Mouse (Mus musculus) right cerebral cortex, adult 2 months (tissue): ENCODE results near the gene Alg9.
"Not testable (repeated sequence)": the region's sequence is repeated elsewhere in the genome, so short reads cannot be mapped to it uniquely, and the experiment has no call there.

Experiments used
- DNase-seq, 2 experiments: peaks; one replicate each; pipeline ENCODE4 v3.0.0; 2021 to 2022; ENCODE audit warnings: low spot score in 2 of 2

The Alg9 gene

GRCm38 (mm10) chr9:50816512-50816911 lies 41.7 kb downstream of the Alg9 start:
- DNase-seq: no peak

- DNase-seq: no peak
Measured at GRCm38 (mm10) chr9:50818050-50818449, 43.2 kb downstream of the Alg9 start.

- DNase-seq: peak in 1 of 2 experiments; percentile 47
Measured at GRCm38 (mm10) chr9:50819716-50820115, 44.9 kb downstream of the Alg9 start.

- DNase-seq: no peak
Measured at GRCm38 (mm10) chr9:50821651-50822050, 46.8 kb downstream of the Alg9 start.

- DNase-seq: no peak
Measured at GRCm38 (mm10) chr9:50822216-50822615, 47.4 kb downstream of the Alg9 start.

GRCm38 (mm10) chr9:50823779-50824453 lies 49.1 kb downstream of the Alg9 start:
- DNase-seq: no peak

- DNase-seq: no peak
Measured at GRCm38 (mm10) chr9:50831514-50831913, 56.7 kb downstream of the Alg9 start.

- DNase-seq: no peak
Measured at GRCm38 (mm10) chr9:50832162-50832561, 57.3 kb downstream of the Alg9 start.

GRCm38 (mm10) chr9:50832582-50832981 lies 57.8 kb downstream of the Alg9 start:
- DNase-seq: not testable (repeated sequence)

GRCm38 (mm10) chr9:50833786-50834185 lies 59.0 kb downstream of the Alg9 start:
- DNase-seq: no peak

GRCm38 (mm10) chr9:50835068-50835705 lies 60.4 kb downstream of the Alg9 start:
- DNase-seq: no peak

- no peak for DNase-seq
Measured at GRCm38 (mm10) chr9:50836097-50836496, 61.3 kb downstream of the Alg9 start.

GRCm38 (mm10) chr9:50841079-50841789 lies 66.4 kb downstream of the Alg9 start:
- DNase-seq: no peak

GRCm38 (mm10) chr9:50845081-50845480 lies 70.3 kb downstream of the Alg9 start, which contains the start of gene Ppp2r1b:
TSS of gene Ppp2r1b (plus strand) at chr9:50845301.
- DNase-seq: no peak

- no peak for DNase-seq
Measured at GRCm38 (mm10) chr9:50845547-50845946, 70.7 kb downstream of the Alg9 start.

- DNase-seq: no peak
Measured at GRCm38 (mm10) chr9:50847133-50847532, 72.3 kb downstream of the Alg9 start.

- no peak for DNase-seq
Measured at GRCm38 (mm10) chr9:50847606-50848368, 73.0 kb downstream of the Alg9 start.

GRCm38 (mm10) chr9:50848821-50849220 lies 74.0 kb downstream of the Alg9 start:
- DNase-seq: no peak

- peak; percentile 97 for DNase-seq
Measured at GRCm38 (mm10) chr9:50849249-50849648, 74.4 kb downstream of the Alg9 start.

- DNase-seq: no peak
Measured at GRCm38 (mm10) chr9:50849755-50850154, 74.9 kb downstream of the Alg9 start.

- no peak for DNase-seq
Measured at GRCm38 (mm10) chr9:50850271-50850670, 75.5 kb downstream of the Alg9 start.

GRCm38 (mm10) chr9:50850713-50851112 lies 75.9 kb downstream of the Alg9 start:
- DNase-seq: peak in 1 of 2 experiments; percentile 52
